Comparison of ENCODE assay signal across 23 mouse cellular contexts in the genomic region with DNA sequence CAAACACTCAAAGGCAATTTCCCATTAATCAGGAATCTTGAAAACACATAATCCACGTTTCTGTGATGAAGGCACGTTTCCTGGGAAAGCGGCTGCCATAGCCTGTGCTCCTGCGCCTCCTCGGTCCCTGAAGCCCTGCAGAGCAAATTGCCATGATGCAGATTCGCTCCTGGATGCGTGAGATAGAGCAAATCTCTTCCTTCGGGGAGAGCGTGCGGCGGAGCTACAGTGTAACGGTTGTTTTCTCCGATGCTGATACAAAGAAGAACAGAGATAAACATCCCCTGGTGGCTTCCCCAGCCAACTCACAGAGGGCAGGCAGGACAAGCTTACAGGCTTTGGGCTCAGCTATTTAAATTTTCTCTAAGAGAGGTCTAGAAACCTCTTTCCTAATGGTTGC. TPM values are rescaled to one million over a fixed set of nuclear protein-coding genes. Genes with fewer than 3 reads are reported as not detected.
DNase-seq lines count a peak whose midpoint lies in the region; ATAC-seq and TF ChIP-seq lines count a peak whose summit lies in the region.
"Had no signal": no experiment of that assay in that cellular context is flagged by ENCODE, and none has a peak within 500 bp of the region (broad histone marks: within the 10 kb centered on the region; RNA-seq: fewer than 3 reads in every experiment).

No protein-coding gene starts in this region.

- no peak overlapping the region for H3K4me2 ChIP-seq in midbrain, embryonic 11.5 days
- no peak overlapping the region for H3K4me2 ChIP-seq in liver, embryonic 11.5 days
- peak overlapping the region; percentile 13; the same call in 1 of the 2 replicates for H3K4me2 ChIP-seq in neural tube, embryonic 15.5 days
- H3K4me2 ChIP-seq: embryonic facial prominence, embryonic 15.5 days; heart, embryonic 13.5 days; kidney, embryonic 15.5 days; limb, embryonic 12.5 days had no signal

- H3K27me3 ChIP-seq in midbrain, embryonic 11.5 days (ENCODE audit: control insufficient read depth, insufficient read depth, low read length), result no peaks in the 10 kb centered on the region
- no peaks in the 10 kb centered on the region for H3K27me3 ChIP-seq in midbrain, embryonic 10.5 days (ENCODE audit: low read depth, poor library complexity, severe bottlenecking)
- no peaks in the 10 kb centered on the region for H3K27me3 ChIP-seq in liver, embryonic 11.5 days (replicated peaks; ENCODE audit: control insufficient read depth, insufficient read depth, low read length)
- H3K27me3 ChIP-seq in neural tube, embryonic 15.5 days (replicated peaks), result no peaks in the 10 kb centered on the region
- H3K27me3 ChIP-seq in cerebellum, adult 2 months (ENCODE audit: control insufficient read depth, insufficient read depth, low read length), result no peaks in the 10 kb centered on the region
- H3K27me3 ChIP-seq: embryonic facial prominence, embryonic 15.5 days; heart, embryonic 13.5 days; kidney, embryonic 15.5 days; limb, embryonic 12.5 days; Patski had no signal

- no peak for TF ChIP-seq POLR2A in cerebellum, adult 2 months (IDR thresholded peaks at IDR 0.05; ENCODE audit: borderline replicate concordance, insufficient read depth, low read length)

- no peak for DNase-seq in midbrain, embryonic 11.5 days (ENCODE audit: low spot score, missing footprints)
- DNase-seq in midbrain, embryonic 10.5 days (ENCODE audit: low spot score), result no peak
- no peak for DNase-seq in liver, embryonic 11.5 days (ENCODE audit: low spot score)
- DNase-seq in urinary bladder, postnatal 4 days (ENCODE audit: low spot score in 2 of 2), result no peak
- no peak for DNase-seq in cerebellum, adult 2 months
- no peak for DNase-seq in urinary bladder, adult 18-20 months (ENCODE audit: low spot score in 2 of 2)
- DNase-seq: adrenal gland, adult 8-10 months; cerebellum, postnatal 14 days; gastrocnemius, adult 2 months; kidney, postnatal 4 days; layer of hippocampus, adult 9-11 months; lung, adult 18-20 months; lung, postnatal 14 days; right cerebral cortex, adult 18-20 months; thymus, adult 18-20 months; thymus, postnatal 4 days had no signal

- no peak for TF ChIP-seq CTCF in cerebellum, adult 2 months (IDR thresholded peaks at IDR 0.05; ENCODE audit: borderline replicate concordance, insufficient read depth, low read depth, low read length)

- H3K4me1 ChIP-seq in midbrain, embryonic 11.5 days (ENCODE audit: control insufficient read depth, insufficient read depth, low read length), result no peaks in the 10 kb centered on the region
- 0 out of 2 replicates have a peak, but pooled peaks cover 3% of the 10 kb centered on the region for H3K4me1 ChIP-seq in midbrain, embryonic 10.5 days
- peaks cover 13% of the 10 kb centered on the region for H3K4me1 ChIP-seq in liver, embryonic 11.5 days (replicated peaks; ENCODE audit: control insufficient read depth, insufficient read depth, low read length)
- peaks cover 27% of the 10 kb centered on the region for H3K4me1 ChIP-seq in neural tube, embryonic 15.5 days
- H3K4me1 ChIP-seq in cerebellum, adult 2 months (ENCODE audit: control insufficient read depth, insufficient read depth, low read length), result 0 out of 2 replicates have a peak, but pooled peaks cover 2% of the 10 kb centered on the region

- H3K9me3 ChIP-seq in midbrain, embryonic 11.5 days (ENCODE audit: control insufficient read depth, low read length), result no peaks in the 10 kb centered on the region
- no peaks in the 10 kb centered on the region for H3K9me3 ChIP-seq in midbrain, embryonic 10.5 days (replicated peaks)
- H3K9me3 ChIP-seq in liver, embryonic 11.5 days (ENCODE audit: control insufficient read depth, low read length), result no peaks in the 10 kb centered on the region
- H3K9me3 ChIP-seq in neural tube, embryonic 15.5 days (replicated peaks), result no peaks in the 10 kb centered on the region
- H3K9me3 ChIP-seq: embryonic facial prominence, embryonic 15.5 days; heart, embryonic 13.5 days; kidney, embryonic 15.5 days; limb, embryonic 12.5 days had no signal

- H3K4me3 ChIP-seq in midbrain, embryonic 11.5 days (ENCODE audit: low read depth, low read length), result no peak overlapping the region
- H3K4me3 ChIP-seq in midbrain, embryonic 10.5 days, result no peak overlapping the region
- H3K4me3 ChIP-seq in liver, embryonic 11.5 days (ENCODE audit: low read depth, low read length), result no peak overlapping the region
- no peak overlapping the region for H3K4me3 ChIP-seq in neural tube, embryonic 15.5 days (replicated peaks)
- no peak overlapping the region for H3K4me3 ChIP-seq in cerebellum, adult 2 months (replicated peaks; ENCODE audit: insufficient read depth, low read depth, low read length)
- H3K4me3 ChIP-seq: embryonic facial prominence, embryonic 15.5 days; gastrocnemius, adult 2 months; heart, embryonic 13.5 days; kidney, embryonic 15.5 days; limb, embryonic 12.5 days had no signal

- WGBS in midbrain, embryonic 11.5 days, result 74% methylated on average over 13 of the region's 13 CpGs
- 81% methylated on average over 13 of the region's 13 CpGs for WGBS in midbrain, embryonic 10.5 days
- WGBS in liver, embryonic 11.5 days, result 49% methylated on average over 13 of the region's 13 CpGs
- 54% methylated on average over 13 of the region's 13 CpGs for WGBS in neural tube, embryonic 15.5 days
- 90% methylated on average over 13 of the region's 13 CpGs for WGBS in cerebellum, adult 2 months

- H3K27ac ChIP-seq in midbrain, embryonic 11.5 days (ENCODE audit: low read depth, low read length), result no peak overlapping the region
- H3K27ac ChIP-seq in midbrain, embryonic 10.5 days (replicated peaks), result no peak overlapping the region
- H3K27ac ChIP-seq in liver, embryonic 11.5 days (ENCODE audit: low read depth, low read length), result no peak overlapping the region
- no peak overlapping the region for H3K27ac ChIP-seq in neural tube, embryonic 15.5 days (replicated peaks)
- no peak overlapping the region for H3K27ac ChIP-seq in cerebellum, adult 2 months (ENCODE audit: insufficient read depth, low read length)
- H3K27ac ChIP-seq: embryonic facial prominence, embryonic 15.5 days; gastrocnemius, adult 2 months; heart, embryonic 13.5 days; kidney, embryonic 15.5 days; limb, embryonic 12.5 days had no signal

- no peaks in the 10 kb centered on the region for H3K36me3 ChIP-seq in midbrain, embryonic 11.5 days (ENCODE audit: control insufficient read depth, insufficient read depth, low read length)
- H3K36me3 ChIP-seq in midbrain, embryonic 10.5 days, result no peaks in the 10 kb centered on the region
- H3K36me3 ChIP-seq in liver, embryonic 11.5 days (ENCODE audit: control insufficient read depth, insufficient read depth, low read length), result no peaks in the 10 kb centered on the region
- no peaks in the 10 kb centered on the region for H3K36me3 ChIP-seq in neural tube, embryonic 15.5 days
- H3K36me3 ChIP-seq: embryonic facial prominence, embryonic 15.5 days; heart, embryonic 13.5 days; kidney, embryonic 15.5 days; limb, embryonic 12.5 days had no signal

- H3K9ac ChIP-seq in midbrain, embryonic 11.5 days (ENCODE audit: low read length), result no peak overlapping the region
- H3K9ac ChIP-seq in liver, embryonic 11.5 days (ENCODE audit: low read depth, low read length), result no peak overlapping the region
- no peak overlapping the region for H3K9ac ChIP-seq in neural tube, embryonic 15.5 days (replicated peaks)
- H3K9ac ChIP-seq: embryonic facial prominence, embryonic 15.5 days; heart, embryonic 13.5 days; kidney, embryonic 15.5 days; limb, embryonic 12.5 days had no signal

- ATAC-seq in midbrain, embryonic 11.5 days (ENCODE audit: low FRiP score), result peak; percentile 29
- peak; percentile 41; the same call in 1 of the 2 replicates for ATAC-seq in liver, embryonic 11.5 days (replicated peaks; ENCODE audit: low FRiP score)
- ATAC-seq in megakaryocyte-erythroid progenitor cell, adult 5-6 weeks (replicated peaks; ENCODE audit: low FRiP score, low TSS enrichment, poor library complexity, severe bottlenecking), result peak; percentile 60
- ATAC-seq in neural tube, embryonic 15.5 days (ENCODE audit: low FRiP score), result no peak
- ATAC-seq: Patski had no signal

RNA-seq across cellular contexts. Expression of a gene that starts 57.7 kb away (rescaled TPM):
- polyA plus RNA-seq in midbrain, embryonic 11.5 days (2014; fragmentation: Nextera tagmentation; extraction: Ambion mirVana), result 36.0 and 40.3 TPM in 2 replicates
- polyA plus RNA-seq in midbrain, embryonic 10.5 days (2016; fragmentation: Nextera tagmentation; extraction: Ambion mirVana), result 32.9 and 38.4 TPM in 2 replicates
- polyA plus RNA-seq in liver, embryonic 11.5 days (2014; fragmentation: Nextera tagmentation; extraction: Ambion mirVana), result 65.4 and 76.9 TPM in 2 replicates
- 59.5 and 59.6 TPM in 2 replicates for total RNA-seq in megakaryocyte-erythroid progenitor cell, adult 5-6 weeks (2014; fragmentation: Nextera tagmentation)
- 59.5 and 64.0 TPM in 2 replicates for total RNA-seq in megakaryocyte-erythroid progenitor cell, adult 5-6 weeks (2017)
- polyA plus RNA-seq in neural tube, embryonic 15.5 days (2015; fragmentation: Nextera tagmentation; extraction: Ambion mirVana), result 28.2 and 35.3 TPM in 2 replicates
- polyA plus RNA-seq in cerebellum, adult 2 months (2012; rRNA removed), result 21.9 and 25.9 TPM in 2 replicates
